Mouse (Mus musculus) CH12.LX (cell line): ENCODE results near the gene Timm13. TPM values are rescaled to one million over a fixed set of nuclear protein-coding genes. Genes with fewer than 3 reads are reported as not detected.

Source experiments
- DNase-seq: peaks from one replicate; pipeline ENCODE4 v3.0.0-alpha.2; 2013; ENCODE audit errors: extremely low read depth
- H3K27ac ChIP-seq: 2 replicates; pipeline ENCODE4 v1.5.1; 2012; ENCODE audit warnings: low read depth, mild to moderate bottlenecking, control low read depth, moderate library complexity; ENCODE audit not compliant: insufficient read depth
- H3K27me3 ChIP-seq: replicated peaks from 2 replicates; pipeline ENCODE3; 2012; ENCODE audit warnings: inconsistent platforms
- H3K36me3 ChIP-seq, 2 experiments: replicated peaks in 1 of 2; 2 replicates each; pipeline versions ENCODE3 to v1.6.1; 2012; ENCODE audit warnings: inconsistent platforms in 1 of 2, low read length in 1 of 2, mild to moderate bottlenecking in 1 of 2, mixed read lengths in 1 of 2, moderate library complexity in 1 of 2; ENCODE audit not compliant: control insufficient read depth in 1 of 2, insufficient read depth in 1 of 2
- H3K4me1 ChIP-seq, 2 experiments: 2 replicates each; pipeline ENCODE4 v1.6.1; 2012; ENCODE audit warnings: inconsistent platforms in 1 of 2, moderate library complexity in 1 of 2; ENCODE audit not compliant: insufficient read depth in 2 of 2, control insufficient read depth in 1 of 2
- H3K4me2 ChIP-seq: 2 replicates; pipeline ENCODE4 v1.6.1; 2012; ENCODE audit warnings: low read depth, mild to moderate bottlenecking, control low read depth; ENCODE audit not compliant: poor library complexity, insufficient read depth, severe bottlenecking
- H3K4me3 ChIP-seq, 3 experiments: fragments of 150-350 bp in 1 of 3; sonication (generic) in 1 of 3; replicated peaks in 1 of 3; 2 replicates each; pipeline versions ENCODE3 to v1.5.1; 2011 to 2012; ENCODE audit warnings: low read depth in 2 of 3, low read length in 2 of 3, mild to moderate bottlenecking in 2 of 3, moderate library complexity in 2 of 3, control low read depth in 1 of 3, improper control_type of control experiment in 1 of 3, inconsistent platforms in 1 of 3, mixed read lengths in 1 of 3; ENCODE audit not compliant: poor library complexity in 1 of 3
- H3K79me2 ChIP-seq: replicated peaks from 2 replicates; pipeline ENCODE4 v1.6.1; 2012; ENCODE audit warnings: mild to moderate bottlenecking, moderate library complexity; ENCODE audit not compliant: control insufficient read depth, poor library complexity, insufficient read depth, severe bottlenecking; ENCODE audit errors: extremely low read depth
- H3K9ac ChIP-seq: 2 replicates; pipeline ENCODE4 v1.6.1; 2012; ENCODE audit warnings: low read depth, mild to moderate bottlenecking, control low read depth, moderate library complexity; ENCODE audit not compliant: insufficient read depth
- H3K9me3 ChIP-seq: replicated peaks from 2 replicates; pipeline ENCODE3; 2012; ENCODE audit warnings: low read length, inconsistent platforms, mixed read lengths
- BHLHE40 ChIP-seq: IDR thresholded peaks from 2 replicates; pipeline ENCODE4 v1.6.1; 2011; ENCODE audit warnings: mild to moderate bottlenecking, low read depth, low read length, improper control_type of control experiment
- GABPA ChIP-seq: IDR thresholded peaks from 2 replicates; pipeline ENCODE4 v1.6.1; 2012; ENCODE audit warnings: low read depth, low read length, improper control_type of control experiment, inconsistent platforms; ENCODE audit not compliant: insufficient replicate concordance
- HCFC1 ChIP-seq: IDR thresholded peaks from 2 replicates; pipeline ENCODE4 v1.6.1; 2012; ENCODE audit warnings: low read depth, mild to moderate bottlenecking, inconsistent platforms, low read length, improper control_type of control experiment
- JUN ChIP-seq: IDR thresholded peaks from 2 replicates; pipeline ENCODE4 v1.6.1; 2011; ENCODE audit warnings: low read depth, mild to moderate bottlenecking, low read length, improper control_type of control experiment, moderate library complexity; ENCODE audit not compliant: insufficient read depth
- JUND ChIP-seq: conservative IDR thresholded peaks from 2 replicates; pipeline ENCODE4 v1.6.1; 2011; ENCODE audit warnings: low read depth, low read length, improper control_type of control experiment
- KAT2A ChIP-seq: IDR thresholded peaks from 2 replicates; pipeline ENCODE4 v1.6.1; 2012; ENCODE audit warnings: low read length, improper control_type of control experiment, inconsistent platforms; ENCODE audit not compliant: insufficient replicate concordance
- MAFK ChIP-seq: IDR thresholded peaks from 2 replicates; pipeline ENCODE4 v1.6.1; 2011; ENCODE audit warnings: low read length, improper control_type of control experiment; ENCODE audit not compliant: insufficient replicate concordance
- MEF2A ChIP-seq: IDR thresholded peaks from 2 replicates; pipeline ENCODE4 v1.6.1; 2014; ENCODE audit warnings: low read depth, mild to moderate bottlenecking, inconsistent platforms, low read length, improper control_type of control experiment, borderline replicate concordance
- MXI1 ChIP-seq: IDR thresholded peaks from 2 replicates; pipeline ENCODE4 v1.6.1; 2011; ENCODE audit warnings: mild to moderate bottlenecking, low read depth, low read length, improper control_type of control experiment
- NELFE ChIP-seq: IDR thresholded peaks from 2 replicates; pipeline ENCODE4 v1.6.1; 2011; ENCODE audit warnings: low read depth, low read length, improper control_type of control experiment
- PAX5 ChIP-seq: IDR thresholded peaks from 2 replicates; pipeline ENCODE4 v1.6.1; 2012; ENCODE audit warnings: low read length, inconsistent platforms, mixed read lengths
- POLR2A ChIP-seq: IDR thresholded peaks from 2 replicates; pipeline ENCODE4 v1.6.1; 2011; ENCODE audit warnings: low read depth, mild to moderate bottlenecking, improper control_type of control experiment, low read length
- POLR2AphosphoS2 ChIP-seq: IDR thresholded peaks from 2 replicates; pipeline ENCODE4 v1.6.1; 2011; ENCODE audit warnings: low read depth, low read length, improper control_type of control experiment
- RAD21 ChIP-seq: IDR thresholded peaks from 2 replicates; pipeline ENCODE4 v1.6.1; 2011; ENCODE audit warnings: low read depth, mild to moderate bottlenecking, low read length, improper control_type of control experiment, moderate library complexity
- TBP ChIP-seq: conservative IDR thresholded peaks from 2 replicates; pipeline ENCODE4 v1.6.1; 2011; ENCODE audit warnings: low read depth, low read length, improper control_type of control experiment
- USF1 ChIP-seq: IDR thresholded peaks from 2 replicates; pipeline ENCODE4 v1.6.1; 2014; ENCODE audit warnings: low read depth, mild to moderate bottlenecking, inconsistent platforms, low read length, improper control_type of control experiment
- ZC3H11A ChIP-seq: IDR thresholded peaks from 2 replicates; pipeline ENCODE4 v1.6.1; 2012; ENCODE audit warnings: low read depth, mild to moderate bottlenecking, inconsistent platforms, low read length, improper control_type of control experiment
- ZKSCAN1 ChIP-seq: IDR thresholded peaks from 2 replicates; pipeline ENCODE4 v1.6.1; 2012; ENCODE audit warnings: low read depth, inconsistent platforms, low read length, improper control_type of control experiment, borderline replicate concordance
- dilution Hi-C: fragments of 300-500 bp; cut with MboI; formaldehyde crosslinking; loops from 2 replicates; pipeline ENCODE4 v1.14.3; 2020; ENCODE audit warnings: low sequenced_read_pairs; ENCODE audit not compliant: extremely low pct_unique_long_range_greater_than_20kb, extremely low pct_ligation_motif_present
- in situ Hi-C: fragments of 300-500 bp; cut with MboI; formaldehyde crosslinking; loops from 3 replicates; pipeline ENCODE4 v1.14.3; 2019; ENCODE audit warnings: low sequenced_read_pairs, low pct_ligation_motif_present, low pct_unique_long_range_greater_than_20kb, mixed read lengths
- polyA plus RNA-seq: library from polyadenylated mRNA; unstranded; fragments of >175 nt; gene quantifications from 2 replicates; pipeline ENCODE4 v1.2.1, GENCODE M21; 2012; ENCODE audit warnings: low read depth; ENCODE audit not compliant: insufficient read length
- total RNA-seq, 2 experiments: library from RNA; depleted of rRNA; stranded (reverse); fragments of 300-350 nt in 1 of 2; fragments of >200 nt in 1 of 2; gene quantifications; 2 replicates each; pipeline ENCODE4 v1.2.3; 2012 to 2014

The Timm13 gene
- total and polyA plus RNA-seq, 3 experiments, result 137 to 292 (median 279) TPM

GRCm38 (mm10) chr10:80936810-80937164 lies 36.0 kb upstream of the Timm13 start:
- Histone ChIP-seq H3K9ac (no peak overlapping the region), H3K27me3 (peaks cover 52% of the 10 kb centered on the region), H3K9me3 (no peaks in the 10 kb centered on the region), H3K4me3 (no peak overlapping the region), H3K79me2 (no peaks in the 10 kb centered on the region), H3K4me2 (no peak overlapping the region), H3K4me1 (peaks cover 56 to 97% of the 10 kb centered on the region in 2 experiments)
- dilution Hi-C loops, result no loop called here
- TF ChIP-seq MXI1, result no peak
- TF ChIP-seq USF1, result no peak
- TF ChIP-seq MEF2A, result no peak
- TF ChIP-seq ZKSCAN1, result peak; percentile 66
- no peak for TF ChIP-seq BHLHE40
- no peak for TF ChIP-seq HCFC1
- TF ChIP-seq NELFE, result no peak
- TF ChIP-seq, all 38 proteins: peak for 1
- H3K27ac ChIP-seq, result no peak overlapping the region
- peaks cover 1 to 3% of the 10 kb centered on the region in 2 experiments for H3K36me3 ChIP-seq
- in situ Hi-C loops, result no loop called here
- no peak for DNase-seq

GRCm38 (mm10) chr10:80936135-80936809 lies 35.5 kb upstream of the Timm13 start:
- Histone ChIP-seq H3K4me3 (no peak overlapping the region), H3K36me3 (peaks cover 3 to 8% of the 10 kb centered on the region in 2 experiments), H3K79me2 (no peaks in the 10 kb centered on the region), H3K4me1 (peaks cover 58 to 100% of the 10 kb centered on the region in 2 experiments), H3K9ac (no peak overlapping the region), H3K9me3 (no peaks in the 10 kb centered on the region), H3K27ac (no peak overlapping the region), H3K27me3 (peaks cover 47% of the 10 kb centered on the region), H3K4me2 (no peak overlapping the region)
- in situ Hi-C loops, result no loop called here
- dilution Hi-C loops, result no loop called here
- TF ChIP-seq JUN (no peak), PAX5 (no peak), MAFK (no peak), MXI1 (no peak), KAT2A (no peak), MEF2A (no peak), TBP (no peak), RAD21 (no peak), GABPA (no peak), BHLHE40 (no peak), ZKSCAN1 (no peak), POLR2A (no peak), JUND (no peak), HCFC1 (no peak), ZC3H11A (no peak), POLR2AphosphoS2 (no peak)
- DNase-seq, result no peak
